Mouse (Mus musculus) CH12.LX (cell line): ENCODE results near the gene Clk3. TPM values are rescaled to one million over a fixed set of nuclear protein-coding genes. Genes with fewer than 3 reads are reported as not detected.

ENCODE experiments used
- DNase-seq: peaks from one replicate; pipeline ENCODE4 v3.0.0-alpha.2; 2013; ENCODE audit errors: extremely low read depth
- H3K27ac ChIP-seq: 2 replicates; pipeline ENCODE4 v1.5.1; 2012; ENCODE audit warnings: low read depth, mild to moderate bottlenecking, control low read depth, moderate library complexity; ENCODE audit not compliant: insufficient read depth
- H3K27me3 ChIP-seq: replicated peaks from 2 replicates; pipeline ENCODE3; 2012; ENCODE audit warnings: inconsistent platforms
- H3K36me3 ChIP-seq, 2 experiments: replicated peaks in 1 of 2; 2 replicates each; pipeline versions ENCODE3 to v1.6.1; 2012; ENCODE audit warnings: inconsistent platforms in 1 of 2, low read length in 1 of 2, mild to moderate bottlenecking in 1 of 2, mixed read lengths in 1 of 2, moderate library complexity in 1 of 2; ENCODE audit not compliant: control insufficient read depth in 1 of 2, insufficient read depth in 1 of 2
- H3K4me1 ChIP-seq, 2 experiments: 2 replicates each; pipeline ENCODE4 v1.6.1; 2012; ENCODE audit warnings: inconsistent platforms in 1 of 2, moderate library complexity in 1 of 2; ENCODE audit not compliant: insufficient read depth in 2 of 2, control insufficient read depth in 1 of 2
- H3K4me2 ChIP-seq: 2 replicates; pipeline ENCODE4 v1.6.1; 2012; ENCODE audit warnings: low read depth, mild to moderate bottlenecking, control low read depth; ENCODE audit not compliant: poor library complexity, insufficient read depth, severe bottlenecking
- H3K4me3 ChIP-seq, 3 experiments: fragments of 150-350 bp in 1 of 3; sonication (generic) in 1 of 3; replicated peaks in 1 of 3; 2 replicates each; pipeline versions ENCODE3 to v1.5.1; 2011 to 2012; ENCODE audit warnings: low read depth in 2 of 3, low read length in 2 of 3, mild to moderate bottlenecking in 2 of 3, moderate library complexity in 2 of 3, control low read depth in 1 of 3, improper control_type of control experiment in 1 of 3, inconsistent platforms in 1 of 3, mixed read lengths in 1 of 3; ENCODE audit not compliant: poor library complexity in 1 of 3
- H3K79me2 ChIP-seq: replicated peaks from 2 replicates; pipeline ENCODE4 v1.6.1; 2012; ENCODE audit warnings: mild to moderate bottlenecking, moderate library complexity; ENCODE audit not compliant: control insufficient read depth, poor library complexity, insufficient read depth, severe bottlenecking; ENCODE audit errors: extremely low read depth
- H3K9ac ChIP-seq: 2 replicates; pipeline ENCODE4 v1.6.1; 2012; ENCODE audit warnings: low read depth, mild to moderate bottlenecking, control low read depth, moderate library complexity; ENCODE audit not compliant: insufficient read depth
- H3K9me3 ChIP-seq: replicated peaks from 2 replicates; pipeline ENCODE3; 2012; ENCODE audit warnings: low read length, inconsistent platforms, mixed read lengths
- BHLHE40 ChIP-seq: IDR thresholded peaks from 2 replicates; pipeline ENCODE4 v1.6.1; 2011; ENCODE audit warnings: mild to moderate bottlenecking, low read depth, low read length, improper control_type of control experiment
- CHD1 ChIP-seq: IDR thresholded peaks from 2 replicates; pipeline ENCODE4 v1.6.1; 2012; ENCODE audit warnings: low read depth, low read length, improper control_type of control experiment, inconsistent platforms
- CHD2 ChIP-seq: IDR thresholded peaks from 2 replicates; pipeline ENCODE4 v1.6.1; 2011; ENCODE audit warnings: low read length, improper control_type of control experiment
- CTCF ChIP-seq, 2 experiments: IDR thresholded peaks in 1 of 2; conservative IDR thresholded peaks in 1 of 2; 2 replicates each; pipeline ENCODE4 v1.5.1; 2011 to 2012; ENCODE audit warnings: low read depth in 2 of 2, low read length in 2 of 2, improper control_type of control experiment in 1 of 2, inconsistent platforms in 1 of 2, mild to moderate bottlenecking in 1 of 2, moderate library complexity in 1 of 2
- EP300 ChIP-seq: IDR thresholded peaks from 2 replicates; pipeline ENCODE4 v1.6.1; 2011; ENCODE audit warnings: low read length, improper control_type of control experiment
- ETS1 ChIP-seq: conservative IDR thresholded peaks from 2 replicates; pipeline ENCODE4 v1.6.1; 2012; ENCODE audit warnings: low read depth, mild to moderate bottlenecking, inconsistent platforms, low read length, improper control_type of control experiment, moderate library complexity
- GABPA ChIP-seq: IDR thresholded peaks from 2 replicates; pipeline ENCODE4 v1.6.1; 2012; ENCODE audit warnings: low read depth, low read length, improper control_type of control experiment, inconsistent platforms; ENCODE audit not compliant: insufficient replicate concordance
- HCFC1 ChIP-seq: IDR thresholded peaks from 2 replicates; pipeline ENCODE4 v1.6.1; 2012; ENCODE audit warnings: low read depth, mild to moderate bottlenecking, inconsistent platforms, low read length, improper control_type of control experiment
- IRF4 ChIP-seq: IDR thresholded peaks from 2 replicates; pipeline ENCODE4 v1.6.1; 2014; ENCODE audit warnings: low read depth, mild to moderate bottlenecking, inconsistent platforms, low read length, improper control_type of control experiment
- JUN ChIP-seq: IDR thresholded peaks from 2 replicates; pipeline ENCODE4 v1.6.1; 2011; ENCODE audit warnings: low read depth, mild to moderate bottlenecking, low read length, improper control_type of control experiment, moderate library complexity; ENCODE audit not compliant: insufficient read depth
- KAT2A ChIP-seq: IDR thresholded peaks from 2 replicates; pipeline ENCODE4 v1.6.1; 2012; ENCODE audit warnings: low read length, improper control_type of control experiment, inconsistent platforms; ENCODE audit not compliant: insufficient replicate concordance
- MAFK ChIP-seq: IDR thresholded peaks from 2 replicates; pipeline ENCODE4 v1.6.1; 2011; ENCODE audit warnings: low read length, improper control_type of control experiment; ENCODE audit not compliant: insufficient replicate concordance
- MAX ChIP-seq: IDR thresholded peaks from 2 replicates; pipeline ENCODE4 v1.6.1; 2011; ENCODE audit warnings: low read length, improper control_type of control experiment
- MEF2A ChIP-seq: IDR thresholded peaks from 2 replicates; pipeline ENCODE4 v1.6.1; 2014; ENCODE audit warnings: low read depth, mild to moderate bottlenecking, inconsistent platforms, low read length, improper control_type of control experiment, borderline replicate concordance
- MXI1 ChIP-seq: IDR thresholded peaks from 2 replicates; pipeline ENCODE4 v1.6.1; 2011; ENCODE audit warnings: mild to moderate bottlenecking, low read depth, low read length, improper control_type of control experiment
- MYC ChIP-seq: IDR thresholded peaks from 2 replicates; pipeline ENCODE4 v1.6.1; 2011; ENCODE audit warnings: low read depth, mild to moderate bottlenecking, improper control_type of control experiment, low read length
- PAX5 ChIP-seq: IDR thresholded peaks from 2 replicates; pipeline ENCODE4 v1.6.1; 2012; ENCODE audit warnings: low read length, inconsistent platforms, mixed read lengths
- RAD21 ChIP-seq: IDR thresholded peaks from 2 replicates; pipeline ENCODE4 v1.6.1; 2011; ENCODE audit warnings: low read depth, mild to moderate bottlenecking, low read length, improper control_type of control experiment, moderate library complexity
- SMC3 ChIP-seq: IDR thresholded peaks from 2 replicates; pipeline ENCODE4 v1.6.1; 2011; ENCODE audit warnings: low read depth, low read length, improper control_type of control experiment
- TBP ChIP-seq: conservative IDR thresholded peaks from 2 replicates; pipeline ENCODE4 v1.6.1; 2011; ENCODE audit warnings: low read depth, low read length, improper control_type of control experiment
- UBTF ChIP-seq: IDR thresholded peaks from 2 replicates; pipeline ENCODE4 v1.6.1; 2012; ENCODE audit warnings: low read depth, mild to moderate bottlenecking, inconsistent platforms, low read length, improper control_type of control experiment, moderate library complexity
- USF1 ChIP-seq: IDR thresholded peaks from 2 replicates; pipeline ENCODE4 v1.6.1; 2014; ENCODE audit warnings: low read depth, mild to moderate bottlenecking, inconsistent platforms, low read length, improper control_type of control experiment
- USF2 ChIP-seq: conservative IDR thresholded peaks from 2 replicates; pipeline ENCODE4 v1.6.1; 2011; ENCODE audit warnings: low read depth, low read length, improper control_type of control experiment
- ZC3H11A ChIP-seq: IDR thresholded peaks from 2 replicates; pipeline ENCODE4 v1.6.1; 2012; ENCODE audit warnings: low read depth, mild to moderate bottlenecking, inconsistent platforms, low read length, improper control_type of control experiment
- ZNF384 ChIP-seq: IDR thresholded peaks from 2 replicates; pipeline ENCODE4 v1.6.1; 2012; ENCODE audit warnings: low read depth, low read length, improper control_type of control experiment, inconsistent platforms
- dilution Hi-C: fragments of 300-500 bp; cut with MboI; formaldehyde crosslinking; loops from 2 replicates; pipeline ENCODE4 v1.14.3; 2020; ENCODE audit warnings: low sequenced_read_pairs; ENCODE audit not compliant: extremely low pct_unique_long_range_greater_than_20kb, extremely low pct_ligation_motif_present
- in situ Hi-C: fragments of 300-500 bp; cut with MboI; formaldehyde crosslinking; loops from 3 replicates; pipeline ENCODE4 v1.14.3; 2019; ENCODE audit warnings: low sequenced_read_pairs, low pct_ligation_motif_present, low pct_unique_long_range_greater_than_20kb, mixed read lengths
- polyA plus RNA-seq: library from polyadenylated mRNA; unstranded; fragments of >175 nt; gene quantifications from 2 replicates; pipeline ENCODE4 v1.2.1, GENCODE M21; 2012; ENCODE audit warnings: low read depth; ENCODE audit not compliant: insufficient read length
- total RNA-seq, 2 experiments: library from RNA; depleted of rRNA; stranded (reverse); fragments of 300-350 nt in 1 of 2; fragments of >200 nt in 1 of 2; gene quantifications; 2 replicates each; pipeline ENCODE4 v1.2.3; 2012 to 2014

The Clk3 gene
- total and polyA plus RNA-seq, 3 experiments = 46.7 to 87.7 (median 62.4) TPM

- dilution Hi-C loops = no loop called here
- Histone ChIP-seq H3K79me2 (peaks cover 16% of the 10 kb centered on the region), H3K27ac (peak overlapping the region; percentile 99), H3K4me2 (peak overlapping the region; percentile 62), H3K9ac (peak overlapping the region; percentile 40), H3K27me3 (no peaks in the 10 kb centered on the region), H3K9me3 (peaks cover 2% of the 10 kb centered on the region), H3K4me3 (no peak overlapping the region), H3K36me3 (peaks cover 47 to 78% of the 10 kb centered on the region in 2 experiments), H3K4me1 (peaks cover 36 to 98% of the 10 kb centered on the region in 2 experiments)
- TF ChIP-seq CTCF (conservative IDR thresholded peaks at IDR 0.05 in 1 of 2, IDR thresholded peaks at IDR 0.05 in 1 of 2; ENCODE audit: low read depth in 2 of 2, low read length in 2 of 2) (no peak), KAT2A (no peak), ZNF384 (no peak), GABPA (no peak), BHLHE40 (peak; percentile 71), EP300 (peak; percentile 39; the same call in 1 of the 2 replicates), MAFK (peak; percentile 58; the same call in 1 of the 2 replicates), MYC (no peak), ETS1 (peak; percentile 65), SMC3 (no peak), MAX (no peak), CHD1 (no peak), MXI1 (no peak), RAD21 (no peak), MEF2A (peak; percentile 45), TBP (no peak), PAX5 (no peak), UBTF (no peak)
- in situ Hi-C loops = loop anchor here (25.0 kb wide), 1 partner anchor 457 kb away; the partner anchor contains the start of gene Stoml1
- DNase-seq = peak; percentile 51
Measured at GRCm38 (mm10) chr9:57805087-57805737, 39.6 kb upstream of the Clk3 start.

- peaks cover 8% of the 10 kb centered on the region for H3K79me2 ChIP-seq
- no peak overlapping the region for H3K4me3 ChIP-seq
- H3K9me3 ChIP-seq = peaks cover 2% of the 10 kb centered on the region
- H3K9ac ChIP-seq = no peak overlapping the region
- peaks cover 47 to 77% of the 10 kb centered on the region in 2 experiments for H3K36me3 ChIP-seq
- no peak for DNase-seq
- in situ Hi-C loops = loop anchor here (25.0 kb wide), 1 partner anchor 458 kb away; the partner anchor contains the start of gene Stoml1
- TF ChIP-seq MAX (no peak), KAT2A (no peak), HCFC1 (no peak), TBP (no peak), GABPA (no peak), IRF4 (no peak), USF2 (no peak), JUN (no peak), CHD2 (no peak), SMC3 (no peak), ZC3H11A (no peak), CHD1 (no peak), USF1 (no peak)
- no peak overlapping the region for H3K4me2 ChIP-seq
- dilution Hi-C loops = no loop called here
- H3K4me1 ChIP-seq = peaks cover 42 to 98% of the 10 kb centered on the region in 2 experiments
- H3K27me3 ChIP-seq = no peaks in the 10 kb centered on the region
- H3K27ac ChIP-seq = peak overlapping the region; percentile 34; the same call in 1 of the 2 replicates
Measured at GRCm38 (mm10) chr9:57803839-57804238, 38.2 kb upstream of the Clk3 start.
